Mouse (Mus musculus) lung, adult 18-20 months (tissue): ENCODE measurements around the gene Fgfr2.

Experiments used
- DNase-seq, 2 experiments: peaks; one replicate each; pipeline ENCODE4 v3.0.0; 2022; ENCODE audit warnings: mixed read lengths in 2 of 2

The Fgfr2 gene

DNA sequence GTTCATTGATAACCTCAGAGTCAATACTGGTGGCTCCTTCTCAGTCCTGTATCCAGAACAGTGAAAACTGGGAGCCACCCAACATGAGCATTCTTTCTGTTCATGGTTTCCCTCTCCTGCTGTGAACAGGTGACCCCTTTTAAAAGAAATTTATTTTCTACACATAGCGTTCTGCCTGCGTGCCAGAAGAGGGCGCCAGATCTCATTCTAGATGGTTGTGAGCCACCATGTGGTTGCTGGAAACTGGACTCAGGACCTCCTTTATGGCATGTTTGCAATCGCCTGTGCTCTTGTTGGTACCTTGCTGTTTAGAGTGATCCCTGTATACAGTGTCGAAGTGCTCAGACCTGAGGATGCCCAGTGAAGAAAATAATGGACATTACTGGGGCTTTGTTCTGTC lies 2458.5 kb downstream of the Fgfr2 start:
- DNase-seq, result no peak

DNA sequence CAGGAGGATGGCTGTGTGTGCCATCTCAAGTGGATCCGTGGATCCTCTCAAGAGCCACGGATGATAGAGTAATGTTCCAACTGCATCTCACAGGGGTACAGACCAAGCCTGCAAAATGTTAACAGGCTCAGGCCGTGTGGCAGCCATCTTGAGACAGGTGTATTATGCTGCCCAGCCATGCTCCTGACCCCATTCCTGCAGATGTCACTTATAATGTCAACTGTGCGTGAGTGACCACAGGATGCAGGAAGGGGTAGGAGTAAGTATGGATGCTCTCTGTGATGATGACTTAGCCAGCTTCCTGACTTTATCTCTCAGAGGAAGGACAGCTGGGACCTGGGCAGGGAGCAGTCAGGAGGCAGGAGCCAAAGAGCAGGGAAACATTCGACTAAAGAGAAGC lies 2459.1 kb downstream of the Fgfr2 start:
- no peak for DNase-seq

DNA sequence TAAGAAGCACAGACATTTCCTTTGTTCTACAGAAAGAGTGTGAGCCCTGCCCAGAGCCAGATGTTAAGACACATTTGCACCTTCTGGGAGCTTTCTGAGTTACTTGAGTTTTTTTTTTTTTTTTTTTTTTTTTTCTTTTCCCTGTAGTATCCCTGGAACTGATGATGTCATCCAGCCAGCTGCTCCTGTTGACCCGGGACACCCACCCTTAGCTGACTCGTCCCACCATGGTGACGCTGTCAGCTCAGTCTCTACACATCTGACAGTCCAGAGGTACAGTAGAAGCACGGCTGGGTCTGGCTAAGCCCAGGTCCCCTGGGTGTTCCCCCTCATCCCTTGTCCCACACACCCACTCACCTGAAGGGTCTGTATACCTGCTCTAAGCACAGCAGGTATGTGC lies 2460.3 kb downstream of the Fgfr2 start:
- DNase-seq, result no peak

DNA sequence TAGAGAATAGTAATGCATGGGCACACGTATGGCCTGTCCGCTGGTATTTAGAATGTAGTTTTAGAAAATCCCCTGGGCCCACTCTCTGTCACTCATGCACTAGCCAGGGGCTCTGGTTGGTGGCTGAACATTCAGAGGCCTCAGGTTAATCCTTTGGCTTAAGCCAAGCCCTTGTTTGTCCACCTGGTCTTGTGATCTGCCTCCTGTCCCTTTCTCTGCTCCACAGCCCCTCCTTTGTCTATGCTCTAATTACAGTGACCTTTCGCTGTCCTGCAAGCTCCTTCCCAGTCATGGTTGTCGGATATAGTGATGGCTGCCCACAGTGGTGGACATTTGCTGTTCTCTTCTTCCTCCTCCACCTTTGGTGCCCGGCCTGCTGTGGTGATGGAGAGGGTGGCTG lies 2460.9 kb downstream of the Fgfr2 start:
- no peak for DNase-seq

DNA sequence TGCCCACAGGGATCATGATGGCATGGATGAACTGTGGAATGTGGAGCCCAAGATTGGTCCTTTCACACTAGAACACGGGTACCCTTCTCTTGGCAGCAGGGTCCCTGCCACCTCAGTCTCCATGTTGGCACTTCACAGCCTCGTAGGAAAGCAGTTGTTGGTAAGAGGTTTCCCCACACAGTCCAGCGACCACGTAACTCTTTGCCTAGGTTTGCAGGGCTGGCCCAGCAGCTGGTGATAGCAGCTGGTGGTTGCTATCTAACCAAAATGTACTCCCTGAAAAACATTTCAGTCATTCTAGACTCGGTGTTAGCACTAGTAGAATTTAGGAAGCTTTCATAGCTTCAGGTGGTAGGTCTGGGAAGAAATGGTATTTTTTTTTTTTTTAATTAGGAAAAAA lies 2464.0 kb downstream of the Fgfr2 start:
- no peak for DNase-seq

DNA sequence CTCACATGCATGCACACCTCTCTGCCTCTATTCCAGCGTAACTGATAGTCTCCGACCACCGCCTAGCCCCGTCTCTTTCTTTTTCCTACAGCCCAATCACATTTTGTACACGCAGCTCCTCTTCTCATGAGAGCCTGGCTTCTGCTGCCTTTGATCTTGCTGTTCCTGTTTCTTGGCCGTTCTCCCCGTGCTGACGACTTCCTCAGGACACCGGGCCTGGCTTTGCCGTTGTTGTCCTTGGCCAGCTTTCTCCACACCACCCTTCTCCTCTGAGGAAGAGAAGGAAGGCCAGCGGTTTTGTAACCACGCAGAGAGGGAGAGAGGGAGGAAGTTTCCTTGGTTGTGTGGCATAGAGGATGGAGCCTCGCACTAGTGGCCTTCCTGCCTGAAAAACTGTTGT lies 2465.4 kb downstream of the Fgfr2 start:
- peak; percentile 86 to 90 for DNase-seq

DNA sequence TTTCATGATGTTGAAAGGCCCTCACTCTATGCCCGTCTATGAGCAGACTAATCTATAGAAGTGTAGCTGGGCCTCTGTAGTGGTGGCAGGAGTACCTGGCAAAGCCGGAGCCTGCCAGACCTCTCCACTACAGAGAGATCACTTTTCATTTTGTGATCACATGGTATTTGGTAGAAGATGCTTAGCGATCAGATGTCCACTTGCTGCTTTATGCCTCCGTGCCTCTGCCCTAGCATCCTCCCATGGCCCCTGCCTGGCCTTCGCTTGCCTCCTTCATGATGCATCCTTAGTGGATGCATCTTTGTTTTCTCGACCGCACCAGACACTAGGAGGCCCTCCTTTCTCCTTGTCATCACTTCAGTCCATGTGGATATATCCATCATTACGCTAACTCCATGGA lies 2466.2 kb downstream of the Fgfr2 start:
- no peak for DNase-seq

DNA sequence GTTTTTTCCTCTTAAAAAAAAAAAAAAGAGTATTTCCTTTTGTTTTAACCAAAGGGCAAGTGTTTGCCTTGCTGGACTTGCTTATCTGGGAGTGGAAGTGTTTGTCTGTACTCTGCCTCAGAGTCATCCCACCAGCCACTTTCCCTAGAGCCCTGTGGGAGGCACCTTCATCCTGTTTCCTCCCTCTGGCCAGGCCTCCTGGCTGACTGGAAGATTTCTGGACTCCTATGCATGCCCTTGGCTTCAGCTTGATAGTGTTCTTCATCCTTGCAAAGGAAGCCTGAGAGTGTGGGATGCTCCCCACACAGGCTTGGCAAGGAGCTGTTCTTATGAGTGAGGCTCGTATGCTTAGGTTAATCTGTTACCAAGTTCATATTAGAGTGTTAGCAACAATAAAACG lies 2468.6 kb downstream of the Fgfr2 start:
- DNase-seq, result peak; percentile 52 to 53

DNA sequence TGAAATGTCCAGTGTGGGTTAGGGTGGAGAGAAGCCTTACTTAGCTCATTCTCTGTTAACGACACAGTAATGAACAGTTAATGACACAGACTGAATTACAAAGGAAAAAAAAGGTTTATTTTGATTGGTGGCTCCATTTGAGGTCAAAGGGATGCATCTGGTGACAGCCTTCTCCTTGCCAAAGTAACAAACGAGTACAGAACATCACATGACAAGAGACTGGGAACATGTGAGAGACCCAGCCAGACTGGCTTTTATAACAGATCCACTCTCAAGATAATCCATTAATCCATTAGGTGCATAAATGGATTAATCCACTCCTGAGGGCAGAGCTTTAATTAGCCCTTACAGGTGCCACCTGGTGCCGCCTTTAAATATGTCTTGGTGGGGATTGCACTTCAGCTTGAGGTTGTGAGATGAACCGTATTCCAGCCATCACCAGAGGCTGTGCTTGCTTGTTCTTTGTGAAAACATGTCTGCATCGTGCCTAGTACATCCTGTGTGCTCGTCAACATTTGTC lies 2470.1 kb downstream of the Fgfr2 start:
- DNase-seq, result no peak

DNA sequence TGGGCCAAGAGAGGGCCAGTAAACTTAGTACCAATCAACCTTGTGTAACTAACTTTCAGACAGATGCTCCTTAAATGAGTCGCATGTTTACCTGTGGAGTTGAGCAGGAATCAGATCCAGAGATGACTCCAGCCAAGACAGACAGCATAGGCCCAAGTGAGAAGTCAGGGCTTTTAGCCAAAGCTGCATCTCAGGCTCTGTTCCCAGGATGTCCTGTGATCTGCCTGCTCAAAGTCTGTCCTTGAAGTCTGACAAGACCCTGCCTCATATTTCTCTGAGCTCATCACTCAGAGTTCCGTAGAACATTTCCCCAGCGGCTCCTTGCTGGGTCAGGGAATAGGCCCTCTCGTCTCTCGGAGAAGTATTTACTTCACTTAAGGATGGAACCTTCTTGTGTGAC lies 2472.5 kb downstream of the Fgfr2 start:
- DNase-seq, result no peak

DNA sequence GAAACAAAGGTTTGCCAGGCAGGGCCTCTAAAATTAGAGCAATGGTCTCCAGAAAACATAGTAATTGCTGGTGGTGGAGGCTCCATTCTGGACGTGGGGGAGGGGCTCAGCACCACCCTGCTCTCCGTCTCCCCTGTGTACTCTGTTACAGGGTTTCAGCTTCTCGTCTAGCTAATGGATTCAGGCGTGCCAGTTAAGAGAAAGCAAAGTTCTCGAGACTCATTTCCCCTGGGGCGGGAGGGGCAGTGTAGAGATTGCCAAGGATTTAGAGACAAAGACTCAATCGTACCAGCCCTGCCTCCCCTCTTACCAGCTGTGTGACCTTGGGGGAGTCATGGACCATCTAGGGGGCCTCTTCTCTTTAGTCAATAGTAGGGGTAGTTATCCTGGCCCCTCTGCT lies 2473.9 kb downstream of the Fgfr2 start:
- DNase-seq, result peak; percentile 37 to 46

DNA sequence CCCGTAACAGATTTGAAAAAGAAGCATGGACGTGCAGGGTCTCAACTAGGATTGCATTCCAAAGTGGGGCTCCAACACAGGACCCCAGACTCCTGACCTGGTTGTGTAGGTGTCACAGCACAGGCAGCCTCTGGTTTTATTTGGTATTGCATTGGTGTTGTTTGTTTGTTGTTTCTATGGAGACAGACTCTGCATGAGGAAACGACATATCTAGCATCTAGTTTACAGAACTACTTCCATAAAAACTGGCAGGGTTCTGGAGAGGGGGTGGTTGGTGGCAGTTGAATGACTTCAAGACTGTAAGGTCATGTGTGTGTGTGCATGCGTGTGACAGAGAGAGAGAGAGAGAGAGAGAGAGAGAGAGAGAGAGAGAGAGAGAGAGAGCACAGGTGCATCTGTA lies 2475.1 kb downstream of the Fgfr2 start:
- peak; percentile 45 to 67 for DNase-seq

DNA sequence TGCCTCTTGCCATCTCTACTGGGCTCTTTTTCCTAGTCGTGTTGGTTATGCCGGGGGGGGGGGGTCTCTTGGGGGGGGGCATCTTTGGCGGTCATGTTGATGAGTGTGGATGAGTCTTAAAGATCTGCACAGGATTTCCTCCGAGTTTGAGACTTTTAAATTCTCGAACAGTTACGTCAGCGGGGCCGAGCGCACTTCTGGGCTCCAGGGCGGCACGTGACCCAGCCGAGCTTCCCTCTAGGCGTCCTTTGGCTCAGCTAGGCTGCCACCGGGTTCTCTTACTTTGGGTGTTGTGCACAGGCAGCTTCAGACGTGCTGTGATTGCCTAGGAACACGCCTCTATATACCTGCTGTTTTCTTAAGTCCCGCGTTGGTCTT lies 2476.4 kb downstream of the Fgfr2 start:
- DNase-seq, result peak; percentile 91 to 92

DNA sequence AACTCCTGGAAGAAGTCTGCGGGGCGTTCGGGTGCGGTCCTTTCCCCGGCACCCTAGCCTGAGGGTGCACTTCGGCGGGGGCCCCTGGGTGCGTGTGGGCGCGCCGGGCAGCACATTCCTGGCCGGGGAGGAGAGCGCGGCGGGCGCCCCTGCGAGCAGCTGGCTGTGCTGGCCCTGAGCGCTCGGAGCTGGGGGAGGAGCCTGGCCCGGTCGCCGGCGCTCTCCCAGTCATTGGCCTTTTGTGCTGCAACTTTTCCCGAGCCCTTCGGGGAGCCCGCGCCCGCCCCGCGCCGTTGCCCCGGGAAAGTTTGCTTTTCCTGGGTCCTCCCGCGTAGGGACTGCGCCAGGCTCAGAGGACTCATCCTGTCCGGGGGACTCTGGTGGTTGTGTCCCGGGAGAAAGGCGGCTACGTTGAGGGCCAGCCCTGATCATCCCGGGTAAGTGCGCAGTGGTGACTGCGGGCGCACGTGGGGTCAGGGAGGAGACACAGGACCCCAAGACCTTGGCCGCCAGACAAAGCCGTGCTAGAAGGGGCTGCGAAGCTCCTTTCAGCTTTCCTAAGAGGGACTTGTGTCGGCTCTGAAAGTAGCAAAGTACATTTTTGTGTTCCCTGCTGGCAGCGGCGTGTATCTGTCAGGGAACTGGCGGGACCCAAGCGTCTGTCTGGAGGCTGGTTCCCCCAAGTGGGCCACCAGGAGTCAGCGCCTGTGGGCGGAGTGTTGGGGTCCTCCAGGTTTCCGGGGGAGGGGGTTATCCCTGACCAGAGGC lies 2477.0 kb downstream of the Fgfr2 start:
- peak; percentile 86 to 88 for DNase-seq

DNA sequence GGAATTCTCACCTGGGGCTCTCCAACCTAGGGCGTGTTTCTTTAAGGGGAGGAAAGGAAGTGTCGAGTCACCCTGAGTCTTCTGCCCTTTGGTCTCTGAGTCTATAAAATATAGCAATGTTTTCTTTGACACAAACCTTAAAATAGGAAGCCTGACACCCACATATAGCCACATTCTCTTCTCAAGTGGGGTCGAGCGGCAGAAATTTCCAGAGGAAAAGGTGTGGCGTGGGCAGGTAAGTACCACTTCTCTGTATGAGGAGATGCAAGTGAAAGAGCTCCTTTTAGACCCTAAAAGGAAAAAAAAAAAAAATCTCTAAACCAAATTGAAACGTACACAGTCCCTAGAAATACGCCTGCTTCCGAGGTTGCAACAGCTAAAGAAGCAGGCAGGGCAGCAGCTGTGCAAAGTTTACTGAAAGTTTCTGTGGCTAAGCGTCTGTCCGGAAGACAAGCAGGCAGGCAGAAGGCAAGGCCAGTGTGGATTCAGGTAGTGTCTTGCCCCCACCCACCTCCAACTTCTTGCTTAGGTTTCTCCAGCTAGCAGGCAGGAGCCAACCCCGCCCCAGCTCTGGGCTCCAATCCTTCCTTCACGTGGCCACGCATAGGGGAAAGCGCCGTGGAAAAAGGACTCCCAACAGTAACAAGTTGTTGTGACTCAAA lies 2477.7 kb downstream of the Fgfr2 start:
- peak in 1 of 2 experiments; percentile 32 for DNase-seq

DNA sequence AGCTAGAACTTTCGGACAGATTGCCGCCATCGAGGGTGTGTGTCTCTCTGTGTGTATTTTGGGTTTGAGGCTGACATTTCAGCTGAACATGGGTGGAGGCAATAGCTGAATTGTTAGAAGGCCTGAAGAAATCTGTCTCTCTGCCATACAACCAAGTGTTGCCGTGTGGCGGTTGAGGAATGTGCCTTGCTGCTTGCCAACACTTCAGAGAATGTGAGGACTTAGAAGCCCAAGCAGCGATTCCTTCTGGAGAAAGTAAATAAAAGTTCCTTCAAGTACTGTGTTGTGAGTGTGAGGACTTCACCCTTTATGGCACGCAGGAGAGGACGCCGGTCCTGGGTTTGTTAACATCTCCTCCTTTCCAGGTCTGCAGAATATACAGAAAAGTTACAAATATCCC lies 2482.5 kb downstream of the Fgfr2 start:
- peak; percentile 81 to 86 for DNase-seq

DNA sequence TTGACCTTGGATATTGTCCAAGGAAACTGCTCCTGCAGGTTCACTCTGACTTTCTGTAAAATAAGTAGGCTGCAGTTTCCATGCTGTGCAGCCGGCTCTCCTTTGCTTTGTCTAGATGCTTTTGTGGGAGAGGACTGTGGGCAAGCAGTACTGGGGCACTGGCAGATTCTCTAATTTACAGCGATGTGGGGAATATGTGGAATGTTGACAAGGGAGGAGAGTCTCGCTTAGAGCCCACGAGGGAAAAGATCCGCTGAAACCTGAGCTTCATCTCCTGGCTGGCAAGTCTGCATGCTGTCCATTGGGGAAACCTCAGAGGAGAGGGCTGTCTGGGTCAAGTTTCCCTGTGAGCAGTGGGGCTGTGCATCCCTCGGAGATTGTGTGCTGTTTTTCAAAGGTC lies 2485.3 kb downstream of the Fgfr2 start:
- DNase-seq, result no peak

DNA sequence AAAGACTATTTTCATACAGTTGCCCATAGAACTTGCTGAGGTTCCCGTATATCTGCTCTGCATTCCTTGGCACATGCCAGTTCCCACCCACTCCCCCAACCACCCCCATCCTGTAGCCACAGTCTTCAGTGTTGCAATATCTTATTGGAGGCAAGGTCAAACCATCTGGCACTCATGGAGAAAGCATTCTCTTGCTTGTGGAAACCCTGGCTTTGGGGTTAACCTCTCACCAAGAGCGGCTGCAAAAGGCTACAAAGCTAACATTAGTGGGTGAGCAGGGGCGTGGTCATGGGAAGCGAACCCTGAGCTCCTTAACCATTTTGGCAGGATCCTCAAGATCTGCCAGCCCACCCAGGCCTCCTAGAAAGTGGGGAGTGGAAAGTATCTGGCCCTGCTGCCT lies 2486.2 kb downstream of the Fgfr2 start:
- peak in 1 of 2 experiments; percentile 46 for DNase-seq

DNA sequence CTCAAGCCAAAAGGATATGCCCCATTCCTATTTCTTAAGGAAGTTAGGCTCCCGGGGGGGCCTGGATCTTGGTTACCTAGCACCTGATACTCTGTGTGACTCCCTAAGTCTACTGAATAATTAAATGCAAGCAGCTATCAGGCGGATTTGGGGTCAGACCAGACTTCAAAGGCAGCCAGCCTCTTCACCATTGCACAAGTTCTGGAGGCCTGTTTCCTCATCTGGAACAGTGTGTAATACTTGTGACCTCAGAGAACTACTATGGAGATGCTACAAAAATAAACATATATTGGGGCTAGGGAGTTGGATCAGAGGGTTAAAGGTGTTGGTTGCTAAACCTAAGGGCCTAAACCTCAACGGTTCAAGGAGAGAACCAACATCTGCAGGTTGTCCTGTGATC lies 2486.9 kb downstream of the Fgfr2 start:
- DNase-seq, result peak; percentile 38 to 65

DNA sequence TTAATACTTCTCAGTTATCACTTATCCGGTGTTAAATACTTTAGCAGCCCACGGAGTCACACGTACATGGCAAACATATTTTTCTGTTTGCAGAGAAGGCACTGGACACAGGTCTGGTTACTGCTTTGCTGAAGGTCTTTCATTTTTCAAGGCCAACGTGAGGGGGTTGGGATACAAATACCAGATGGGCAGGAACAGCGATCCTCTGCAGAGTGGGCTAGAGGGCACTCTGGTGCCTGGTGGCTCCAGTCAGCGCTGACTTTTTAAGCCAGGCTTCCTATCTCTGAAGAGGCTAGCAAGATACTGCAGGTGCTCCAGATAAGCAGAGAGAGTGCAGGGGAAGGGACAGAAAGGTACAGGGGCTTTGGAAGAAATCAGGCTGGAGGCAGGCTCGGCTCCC lies 2487.9 kb downstream of the Fgfr2 start:
- DNase-seq, result no peak

DNA sequence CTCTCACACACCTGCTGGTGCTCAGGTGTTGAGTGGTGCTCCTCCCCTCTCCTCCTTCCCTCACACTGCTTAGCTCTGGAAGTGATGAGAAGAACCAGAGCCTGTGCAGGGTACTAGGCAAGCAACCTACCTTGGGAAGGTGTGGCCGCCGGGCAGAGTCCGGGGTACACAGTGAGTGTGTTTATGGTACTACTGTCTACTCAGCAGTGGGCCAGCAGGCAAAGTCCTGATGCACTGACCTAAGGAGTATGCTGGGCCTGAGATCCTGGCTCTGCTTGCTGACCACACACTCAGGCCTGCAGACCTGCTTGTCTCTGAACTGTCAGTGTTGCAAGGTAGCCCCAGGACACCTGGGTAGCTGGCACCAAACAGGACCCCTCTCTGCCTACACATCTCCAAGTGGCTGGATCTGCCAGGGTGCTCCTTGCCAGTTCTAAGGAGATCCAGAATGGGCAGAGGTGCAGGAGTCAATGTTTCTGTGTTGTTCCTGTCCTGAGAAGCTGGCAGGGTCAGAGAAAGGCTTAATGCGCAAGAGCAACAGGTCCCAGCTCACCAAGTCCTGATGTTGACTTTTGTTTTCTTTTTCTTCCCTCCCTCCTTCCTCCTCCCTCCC lies 2488.8 kb downstream of the Fgfr2 start:
- no peak for DNase-seq

DNA sequence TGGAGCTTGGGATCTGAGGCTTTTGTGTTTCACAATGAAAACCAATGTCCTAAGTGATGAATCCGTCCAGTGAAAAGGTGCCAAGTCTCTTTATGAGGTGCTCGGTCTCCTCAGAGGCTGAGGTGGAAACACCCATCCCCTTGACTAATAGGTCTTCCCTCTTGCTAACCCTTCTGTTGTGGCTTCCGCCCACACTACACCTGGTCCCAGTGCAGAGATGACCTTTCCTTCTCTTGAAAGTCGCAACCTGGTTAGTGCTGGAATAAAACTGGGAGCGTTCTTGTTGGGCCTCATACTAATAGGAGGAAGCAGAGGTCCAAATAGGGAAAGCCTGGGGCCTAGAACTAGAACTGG lies 2490.8 kb downstream of the Fgfr2 start:
- DNase-seq, result no peak

DNA sequence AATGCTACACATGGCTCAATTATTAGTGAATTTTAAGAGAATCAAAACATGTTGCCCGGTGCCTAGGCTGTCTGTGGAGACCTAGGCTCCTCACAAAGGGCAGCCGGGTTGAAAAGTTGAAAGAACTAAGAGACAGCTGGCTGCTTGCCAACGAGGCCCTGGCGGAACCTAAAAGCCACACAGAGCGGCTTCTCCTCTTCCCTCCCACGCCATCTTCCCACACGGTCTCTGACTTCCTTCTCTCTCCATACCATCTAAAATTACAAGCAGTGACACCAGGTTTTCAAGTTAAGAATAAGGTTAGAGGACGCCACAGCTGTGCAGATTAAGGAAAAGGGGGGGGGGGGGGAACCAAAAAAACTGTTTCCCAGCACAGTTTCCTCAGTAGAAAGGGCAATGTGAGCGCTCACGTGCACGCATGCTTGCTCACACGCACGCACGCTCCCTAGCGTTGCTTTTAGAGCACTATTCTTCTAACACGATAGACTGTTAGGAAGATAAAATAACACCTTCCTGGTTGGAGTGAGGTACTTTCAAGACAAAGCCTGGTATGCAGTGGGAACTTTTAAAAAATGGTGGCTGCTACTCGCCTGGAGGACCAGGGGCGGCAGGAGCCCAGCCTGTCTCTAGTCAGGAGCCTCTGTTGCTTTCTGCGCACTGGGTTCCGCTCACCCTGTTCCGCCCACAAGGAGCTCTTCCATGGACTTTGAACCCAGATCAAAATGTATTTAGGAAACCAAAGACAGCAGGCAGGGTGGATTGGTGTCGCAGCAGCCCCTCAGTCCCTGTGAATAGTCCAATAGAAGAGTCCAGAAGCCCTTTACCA lies 2491.4 kb downstream of the Fgfr2 start:
- DNase-seq, result peak; percentile 46 to 47
